Mouse (Mus musculus) T-helper 17 cell (primary cell): Measurements from ENCODE around the gene C2cd2.

Source experiments
- in situ Hi-C, 2 experiments: fragments of 300-600 bp; cut with MboI, MseI; formaldehyde crosslinking; loops; 1 replicate in 1 of 2; 2 replicates in 1 of 2; pipeline ENCODE4 v1.15.1; 2025; ENCODE audit warnings: high pct_unique_total_duplicates in 2 of 2

Gene C2cd2

DNA sequence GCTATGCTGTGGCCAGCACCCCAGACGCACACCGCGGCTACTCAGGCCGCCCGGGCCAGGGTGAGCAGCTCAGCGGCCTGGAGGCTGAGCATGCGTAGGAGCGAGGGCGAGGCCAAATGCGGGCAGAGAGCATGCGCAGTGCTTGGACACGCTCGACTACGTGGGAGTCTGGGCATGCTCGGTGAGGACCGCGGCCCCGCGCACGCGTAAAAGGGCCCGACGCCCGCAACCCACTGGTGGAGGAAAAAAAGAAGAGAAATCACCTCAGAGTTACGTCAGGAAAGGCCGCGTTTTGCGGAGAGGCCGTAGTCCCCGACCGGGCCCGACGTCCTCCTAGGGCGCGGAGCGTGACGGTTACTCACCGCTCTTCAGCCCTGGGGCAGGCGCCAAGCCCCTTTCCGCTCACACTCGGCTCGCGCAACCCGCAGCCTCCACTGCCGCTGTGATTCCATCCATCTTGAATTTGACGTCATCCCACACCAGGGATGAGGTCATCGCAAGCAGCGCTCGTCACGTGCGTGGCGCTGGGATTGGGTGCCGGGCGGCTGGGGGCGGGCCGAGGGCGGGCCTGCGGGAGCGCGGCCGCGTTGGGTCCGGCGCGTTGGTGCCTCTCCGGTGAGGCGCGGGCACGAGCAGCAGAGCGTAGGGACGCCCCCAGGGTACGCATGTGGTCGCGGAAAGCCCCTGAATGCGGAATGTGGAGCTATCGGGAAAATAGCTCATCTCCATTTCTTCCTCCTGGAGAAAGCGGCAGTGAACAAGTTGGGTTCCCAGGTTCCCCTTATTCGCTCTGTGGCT, at the start of gene C2cd2, which contains the start of gene Zbtb21:
Gene C2cd2, minus strand, starts transcription at position 448 of the 798 bp plus-strand sequence.
Gene Zbtb21, minus strand, starts transcription at position 472 of the 798 bp plus-strand sequence.
- in situ Hi-C loops, result no loop called here

DNA sequence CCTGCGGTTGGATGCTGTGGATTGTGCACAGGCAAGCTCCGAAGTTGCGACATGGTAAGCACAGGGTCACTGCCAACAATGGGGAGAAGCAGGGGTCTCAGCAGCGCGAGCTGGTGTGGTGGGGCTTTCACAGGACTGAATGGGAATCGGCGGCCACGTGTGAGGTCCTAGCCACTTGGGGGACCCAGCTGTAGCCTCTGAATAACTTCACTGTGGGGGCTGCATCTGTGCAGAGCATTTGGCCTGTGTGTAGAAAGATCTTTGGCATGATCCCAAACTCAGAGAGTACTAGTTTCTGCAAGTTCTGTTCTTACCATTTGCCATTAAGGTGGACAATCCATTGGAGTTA, 35.0 kb upstream of the C2cd2 start:
- in situ Hi-C loops, result loop anchor here in 1 of 2 experiments (5.0 kb wide), 2 partner anchors 40 to 85 kb away; partner anchors contain the start of gene A630089N07Rik

DNA sequence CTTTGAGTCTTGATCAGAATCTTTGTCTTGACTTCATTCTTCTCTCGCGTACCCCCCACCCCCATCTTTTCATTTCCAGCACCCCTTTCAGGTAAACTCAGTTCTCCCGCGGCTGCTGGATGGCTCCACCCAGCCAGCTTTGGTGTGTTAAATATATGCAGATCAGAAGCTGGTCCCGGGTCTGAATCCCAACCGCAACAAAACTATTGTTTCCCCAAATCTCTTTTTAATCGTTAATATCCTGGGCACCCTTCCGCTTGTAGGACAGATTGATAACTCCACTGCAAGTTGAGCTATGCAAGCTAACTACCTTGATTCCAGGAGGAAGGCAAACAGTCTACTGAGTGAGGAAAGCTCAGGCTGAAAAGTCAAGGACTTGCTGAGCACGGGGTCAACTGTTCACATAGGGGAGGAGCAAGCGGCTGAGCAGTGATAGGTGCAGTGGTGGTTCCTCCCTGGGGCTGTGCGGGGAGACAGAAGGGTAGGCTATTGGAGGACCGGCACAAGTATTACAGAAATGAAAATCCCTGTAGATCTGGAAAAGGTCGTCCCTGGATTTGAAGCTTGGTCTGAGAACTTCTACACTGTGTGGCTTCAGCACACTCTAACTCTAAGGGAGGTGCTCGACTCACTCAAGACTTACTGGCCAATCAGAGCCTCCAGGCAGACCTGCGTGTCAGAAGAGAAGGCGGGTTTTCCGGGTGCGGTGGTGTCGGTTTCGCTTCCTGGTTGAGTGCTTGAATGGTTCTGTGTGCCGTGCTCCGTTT, 34.4 kb upstream of the C2cd2 start, which contains the start of gene B230307C23Rik:
Gene B230307C23Rik, plus strand, starts transcription at position 700 of the 767 bp plus-strand sequence.
- in situ Hi-C loops, result loop anchor here in 1 of 2 experiments (5.0 kb wide), 2 partner anchors 39 to 86 kb away; partner anchors contain the start of gene A630089N07Rik

DNA sequence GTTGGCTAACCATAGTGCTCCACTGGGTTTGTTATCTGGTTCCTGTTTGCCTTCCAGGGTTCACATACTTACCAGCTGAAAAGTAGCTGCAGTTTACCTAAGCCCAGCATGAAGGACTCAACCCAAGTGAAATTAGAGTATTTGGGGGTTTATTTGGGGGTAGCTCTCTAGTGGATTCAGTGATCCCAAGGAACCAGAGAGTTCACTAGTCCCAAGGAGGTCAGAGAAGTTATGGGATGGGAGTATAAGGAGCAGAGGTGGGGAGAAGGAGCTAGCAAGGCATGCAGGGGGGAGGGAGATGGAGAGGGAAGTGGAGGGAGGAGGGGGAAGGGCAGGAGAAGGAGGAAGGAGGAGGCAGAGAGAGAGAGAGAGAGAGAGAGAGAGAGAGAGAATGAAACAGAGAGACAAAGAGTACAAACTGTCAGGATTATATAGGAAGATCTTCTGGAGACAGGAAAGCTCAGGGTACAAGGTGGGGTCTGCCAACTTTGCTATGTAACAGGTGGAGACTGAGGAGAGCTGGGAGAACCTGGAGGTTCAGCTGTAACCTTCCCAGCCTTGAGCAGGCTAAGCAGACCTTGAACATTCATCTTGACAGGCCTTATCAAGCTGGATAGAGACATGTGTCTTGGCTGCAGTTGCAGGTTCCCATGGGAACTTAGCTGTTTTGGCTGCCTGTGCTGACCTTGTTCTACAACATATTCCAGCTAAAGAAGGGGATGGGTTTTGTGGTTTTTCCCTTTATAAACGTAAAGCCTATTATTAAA, 33.6 kb upstream of the C2cd2 start:
- in situ Hi-C loops, result loop anchor here in 1 of 2 experiments (5.0 kb wide), 2 partner anchors 39 to 86 kb away; partner anchors contain the start of gene A630089N07Rik

DNA sequence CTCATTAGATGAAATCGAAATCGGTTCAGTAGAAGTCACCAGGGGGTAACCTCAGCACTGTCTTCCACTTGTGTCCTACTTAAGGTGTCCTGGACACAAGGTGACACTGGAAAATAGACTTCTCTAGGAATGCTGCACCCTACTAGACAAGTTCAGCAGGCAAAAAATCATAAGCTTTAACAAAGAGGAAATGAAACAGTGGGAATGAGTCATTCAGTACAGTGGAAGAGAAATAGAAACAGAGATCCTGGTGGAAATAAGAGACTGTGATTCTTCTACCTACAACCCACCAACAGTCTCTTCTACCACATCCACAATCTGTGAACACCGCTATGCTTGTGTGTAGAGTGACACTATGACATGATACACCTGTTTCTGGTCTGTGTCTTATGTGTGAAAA, 30.1 kb upstream of the C2cd2 start:
- in situ Hi-C loops, result loop anchor here in 1 of 2 experiments (5.0 kb wide), 1 partner anchor 680 kb away; no protein-coding TSS in a partner anchor

DNA sequence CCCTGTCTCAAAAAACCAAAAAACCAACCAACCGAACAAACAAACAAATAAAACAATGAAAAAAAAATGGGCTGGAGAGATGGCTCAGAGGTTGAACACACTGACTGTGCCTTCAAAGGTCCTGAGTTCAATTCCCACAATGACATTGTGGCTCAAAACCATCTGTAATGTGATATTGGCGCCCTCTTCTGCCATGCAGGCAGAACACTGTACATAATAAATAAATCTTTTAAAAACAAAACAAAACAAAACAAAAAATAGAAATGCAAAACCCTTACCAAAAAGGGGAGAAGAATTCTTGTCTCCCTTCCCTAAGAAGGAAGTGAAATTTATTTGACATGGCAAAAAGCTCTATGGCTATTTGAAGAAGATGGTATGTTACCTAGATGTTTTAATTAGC, 29.1 kb upstream of the C2cd2 start:
- in situ Hi-C loops, result loop anchor here in 1 of 2 experiments (5.0 kb wide), 1 partner anchor 679 kb away; no protein-coding TSS in a partner anchor

DNA sequence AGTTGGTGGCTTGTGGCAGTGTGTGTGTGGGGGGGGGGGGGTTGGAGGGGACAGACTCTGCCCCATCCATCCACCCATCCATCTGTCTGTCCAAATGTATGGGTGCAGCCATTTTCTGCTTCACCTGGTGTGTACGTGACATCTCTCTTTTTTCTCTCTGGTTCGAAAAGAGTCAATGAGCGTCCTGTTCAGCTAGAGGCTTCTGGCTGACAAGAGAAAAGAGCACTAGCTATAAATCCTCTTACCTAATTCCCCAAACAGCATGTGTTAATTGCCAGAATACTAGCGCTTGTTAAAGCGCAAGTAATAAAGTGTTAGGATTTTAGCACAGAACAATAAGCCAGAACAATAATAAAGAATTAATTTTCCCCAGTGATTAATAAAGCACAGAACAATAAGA, 22.2 kb upstream of the C2cd2 start:
- in situ Hi-C loops, result no loop called here

DNA sequence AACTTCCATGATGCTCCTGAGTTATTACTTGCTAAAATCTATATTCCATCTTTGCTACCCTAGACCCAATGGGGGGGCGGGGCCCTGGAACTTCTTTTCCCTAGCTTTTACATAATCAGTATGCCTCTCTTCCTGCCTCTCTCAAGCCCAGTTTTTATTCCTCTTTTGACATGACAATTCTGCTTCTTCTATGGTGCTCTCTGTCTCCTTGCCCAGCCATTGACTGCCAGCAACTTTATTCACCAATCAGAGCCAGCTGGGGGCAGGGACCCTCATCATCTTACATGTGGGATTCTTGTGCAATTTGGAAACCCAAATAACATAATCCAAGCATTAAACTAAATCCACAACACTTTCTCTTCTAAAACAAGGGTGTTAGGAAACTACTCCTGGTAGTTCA, 19.0 kb upstream of the C2cd2 start:
- in situ Hi-C loops, result no loop called here

DNA sequence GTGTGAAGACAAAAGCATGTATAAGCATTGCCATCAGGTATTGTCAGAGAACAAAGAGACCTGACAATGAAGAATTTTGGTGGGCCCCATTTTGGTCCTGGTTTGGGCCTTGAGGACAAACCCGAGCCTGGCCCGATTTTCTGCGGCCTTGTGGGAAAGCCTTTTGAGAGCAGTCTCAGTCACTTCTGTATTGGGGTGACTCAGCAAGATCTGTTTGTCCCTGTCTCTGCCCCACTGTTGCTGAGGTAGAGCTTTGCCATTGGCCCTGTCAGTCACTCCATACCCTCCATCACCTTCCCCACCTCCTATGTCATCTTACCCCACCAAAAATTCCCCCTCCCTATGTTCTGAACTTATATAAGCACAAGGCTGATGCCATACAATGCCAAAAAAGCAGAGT, 15.3 kb upstream of the C2cd2 start:
- in situ Hi-C loops, result no loop called here

DNA sequence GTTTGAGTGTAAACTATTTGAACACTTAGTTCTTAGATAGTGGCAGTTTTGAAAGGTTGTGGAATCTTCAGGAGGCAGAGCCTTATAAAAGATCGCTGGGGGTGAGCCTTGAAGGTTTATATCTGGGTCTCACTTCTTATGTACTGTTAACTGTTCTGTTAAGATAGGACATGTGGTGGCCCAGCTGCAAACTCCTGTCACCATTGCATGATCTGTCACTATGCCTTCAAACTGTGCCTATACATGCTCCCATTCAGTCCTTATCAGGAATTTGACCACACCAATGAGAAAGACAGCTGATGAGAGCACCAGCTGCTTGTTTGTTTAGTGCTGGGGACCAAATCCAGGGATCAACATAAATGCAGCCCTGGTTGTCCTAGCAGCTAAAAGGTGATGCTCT, 14.9 kb upstream of the C2cd2 start:
- in situ Hi-C loops, result no loop called here

DNA sequence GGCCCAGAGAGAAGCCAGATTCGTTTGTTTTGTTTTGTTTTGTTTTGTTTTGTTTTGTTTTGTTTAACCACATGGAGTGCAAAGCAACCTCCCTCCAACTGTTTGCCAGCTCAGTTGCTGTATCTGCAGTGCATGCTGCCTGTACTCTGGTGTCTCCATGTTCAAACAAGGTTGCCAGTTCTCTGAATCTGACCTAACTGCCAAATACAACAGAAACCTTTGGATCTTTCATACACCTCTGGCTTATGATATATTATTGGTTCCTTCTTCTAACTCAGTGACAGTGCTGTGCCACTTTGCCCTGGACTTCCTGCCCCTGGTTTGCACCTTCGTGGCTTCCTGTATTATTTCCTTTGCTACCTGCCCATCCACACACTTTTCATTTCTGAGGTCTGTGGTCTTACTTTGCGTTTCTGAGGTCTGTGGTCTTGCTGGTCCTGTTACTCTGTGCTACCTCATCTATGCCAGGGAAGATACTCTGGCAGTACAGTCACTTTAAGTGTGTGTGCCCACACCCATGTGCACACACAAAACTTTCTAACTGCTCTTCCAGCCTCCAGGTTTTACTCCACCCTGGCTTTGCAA, 1.6 kb upstream of the C2cd2 start:
- in situ Hi-C loops, result no loop called here

DNA sequence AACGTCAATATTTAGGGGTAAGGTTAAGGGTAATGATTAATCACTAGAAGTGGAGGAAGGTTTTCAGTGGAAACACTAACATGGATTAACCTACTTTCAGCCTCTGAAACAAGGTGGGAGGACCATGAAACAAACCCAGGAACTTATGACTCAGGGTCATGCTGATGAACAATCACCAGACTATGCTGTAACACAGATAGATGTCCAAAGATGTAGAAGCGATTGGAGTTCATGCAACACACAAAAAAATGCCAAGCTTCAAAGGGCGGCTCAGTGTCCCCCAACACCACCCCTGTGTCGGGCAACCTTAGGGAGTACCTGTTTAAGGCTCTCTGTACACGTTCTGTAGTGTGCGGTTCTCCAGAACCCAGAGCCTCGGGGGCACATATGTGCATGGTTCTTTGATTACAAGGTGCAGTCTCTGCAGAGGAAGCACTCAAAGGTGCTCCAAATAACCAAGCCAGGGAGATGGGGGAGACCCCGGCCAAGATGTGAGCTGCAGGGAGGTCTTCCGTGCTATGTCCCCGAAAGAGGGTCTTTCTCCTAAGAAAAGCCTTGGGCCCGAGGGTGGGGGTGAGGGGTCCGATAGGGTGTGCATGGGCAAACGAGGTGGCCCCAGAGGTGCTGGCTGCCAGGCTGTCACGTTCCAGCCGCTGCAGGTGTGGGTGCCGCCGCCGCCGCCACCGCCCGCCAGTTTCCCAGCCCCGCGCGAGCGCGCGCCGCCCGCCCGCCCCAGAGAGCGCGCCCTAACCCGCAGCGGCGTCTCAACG, 832 bp downstream of the C2cd2 start:
- in situ Hi-C loops, result no loop called here

DNA sequence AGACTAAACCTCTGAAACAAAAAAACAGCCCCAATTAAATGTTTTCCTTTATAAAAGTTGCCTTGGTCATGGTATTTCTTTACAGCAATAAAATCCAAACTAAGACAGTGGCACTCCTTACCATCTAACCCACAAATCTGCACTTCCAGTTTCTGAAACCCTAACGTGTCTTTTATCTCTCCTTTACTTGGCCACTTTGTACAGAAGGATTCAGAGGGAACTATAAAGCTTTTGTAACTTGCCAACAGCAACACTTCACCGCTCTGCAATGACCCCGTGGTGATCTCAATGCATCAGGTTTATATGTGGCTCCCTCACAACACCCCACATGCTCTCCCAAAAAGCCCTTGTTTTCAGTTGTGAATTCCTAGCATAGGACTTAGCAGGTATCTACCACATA, 2.0 kb downstream of the C2cd2 start:
- in situ Hi-C loops, result no loop called here

DNA sequence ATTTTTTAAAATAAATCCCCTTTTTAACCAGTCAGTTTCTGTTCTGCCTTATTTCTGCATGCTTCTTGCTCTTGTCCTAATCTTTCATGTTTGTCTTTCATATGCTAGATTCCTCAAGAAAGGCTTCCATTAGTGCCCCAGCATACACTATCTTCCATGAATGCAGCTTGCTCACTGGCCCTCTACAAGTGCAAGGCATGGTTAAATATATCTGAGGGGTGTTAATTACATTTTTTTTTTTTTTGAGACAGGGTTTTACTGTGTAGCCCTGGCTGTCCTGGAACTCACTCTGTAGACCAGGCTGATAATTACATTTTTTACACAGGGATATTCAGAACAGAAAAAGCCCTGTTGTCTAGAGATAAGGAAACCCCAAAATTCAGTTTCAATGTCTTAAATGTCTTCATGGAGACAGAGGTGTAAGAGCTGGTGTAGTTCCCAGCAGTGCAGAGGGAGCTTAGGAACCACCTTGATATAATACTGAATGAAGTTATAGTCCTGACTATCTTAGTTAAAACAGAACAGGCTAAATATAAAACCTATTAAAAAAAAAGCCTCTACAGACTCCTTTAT, 3.9 kb downstream of the C2cd2 start:
- in situ Hi-C loops, result loop anchor here in 1 of 2 experiments (5.0 kb wide), 1 partner anchor 39 kb away; the partner anchor contains the start of gene B230307C23Rik

DNA sequence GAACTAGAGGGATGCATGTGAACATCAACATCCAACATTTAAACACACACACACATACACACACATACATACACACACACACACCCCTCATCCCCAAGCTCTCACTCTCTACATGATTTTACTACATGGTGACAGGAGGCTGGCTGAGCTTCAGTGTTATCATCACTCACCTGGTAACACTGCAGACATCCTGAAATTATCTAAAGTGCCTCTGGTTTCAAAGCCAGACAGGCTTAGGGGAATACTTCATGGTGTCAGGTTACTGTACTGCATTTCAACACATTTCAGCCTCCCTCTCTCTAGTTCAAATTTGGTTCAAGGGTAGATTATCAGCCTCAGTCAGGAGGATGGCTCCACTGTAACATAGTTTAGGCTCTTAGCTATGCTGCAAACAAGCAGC, 4.8 kb downstream of the C2cd2 start:
- in situ Hi-C loops, result loop anchor here in 1 of 2 experiments (5.0 kb wide), 1 partner anchor 40 kb away; the partner anchor contains the start of gene B230307C23Rik

DNA sequence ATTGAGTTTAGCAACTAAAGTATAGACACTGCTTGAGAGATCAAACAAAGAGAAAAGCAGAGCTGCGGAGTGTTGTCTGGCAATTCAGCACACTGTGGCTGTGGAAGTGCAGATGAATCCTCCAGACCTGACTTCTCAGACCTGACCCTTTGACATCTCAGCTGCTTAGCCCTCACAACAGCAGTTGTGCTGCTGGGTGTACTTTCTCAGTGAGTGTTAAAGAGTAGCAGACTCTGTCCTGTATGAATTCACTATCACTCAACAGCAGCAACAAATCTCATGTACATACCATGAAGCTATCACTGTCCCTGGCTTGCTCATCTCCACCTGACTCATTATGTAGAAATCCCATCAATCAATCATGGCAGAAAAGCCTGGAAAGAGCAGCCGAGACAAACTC, 6.4 kb downstream of the C2cd2 start:
- in situ Hi-C loops, result loop anchor here in 1 of 2 experiments (5.0 kb wide), 1 partner anchor 41 kb away; the partner anchor contains the start of gene B230307C23Rik

DNA sequence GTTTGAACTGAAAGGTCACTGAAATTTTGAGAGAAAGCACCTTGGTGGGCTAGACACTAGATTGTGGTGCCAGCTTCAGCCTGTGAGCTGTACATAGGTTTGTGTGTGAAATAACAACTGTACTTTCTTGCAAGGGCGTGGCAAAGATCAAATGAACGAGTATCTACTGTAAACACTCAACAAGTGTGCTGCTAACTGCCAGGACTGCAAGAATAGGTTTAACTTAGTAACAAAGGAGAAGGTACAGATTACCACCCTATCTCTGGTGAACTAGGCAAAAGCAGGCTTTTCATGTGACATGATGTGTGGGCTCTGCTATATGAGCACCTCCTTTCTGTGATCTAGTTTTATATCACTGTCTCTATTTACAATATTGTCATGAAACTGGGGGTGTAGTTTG, 9.1 kb downstream of the C2cd2 start:
- in situ Hi-C loops, result no loop called here

DNA sequence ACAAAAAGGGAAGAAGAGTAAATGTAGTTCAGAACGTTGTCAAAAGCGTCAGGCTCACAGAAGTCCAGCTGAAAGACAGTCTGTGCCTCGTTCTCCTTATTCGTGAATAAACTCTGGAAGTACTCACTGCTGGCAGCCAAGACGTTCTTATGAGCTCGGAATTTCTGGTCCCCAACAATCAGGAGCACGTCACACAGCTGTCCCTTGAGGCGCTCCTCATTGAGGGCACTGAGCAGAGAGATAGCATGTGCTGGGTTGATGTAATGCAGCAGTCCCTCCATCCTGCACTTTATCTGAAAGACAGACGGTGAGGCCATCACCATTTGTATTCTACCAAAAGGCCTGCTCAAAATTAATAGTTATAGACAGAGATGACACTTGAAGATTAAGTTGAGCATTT, 9.6 kb downstream of the C2cd2 start:
- in situ Hi-C loops, result no loop called here

DNA sequence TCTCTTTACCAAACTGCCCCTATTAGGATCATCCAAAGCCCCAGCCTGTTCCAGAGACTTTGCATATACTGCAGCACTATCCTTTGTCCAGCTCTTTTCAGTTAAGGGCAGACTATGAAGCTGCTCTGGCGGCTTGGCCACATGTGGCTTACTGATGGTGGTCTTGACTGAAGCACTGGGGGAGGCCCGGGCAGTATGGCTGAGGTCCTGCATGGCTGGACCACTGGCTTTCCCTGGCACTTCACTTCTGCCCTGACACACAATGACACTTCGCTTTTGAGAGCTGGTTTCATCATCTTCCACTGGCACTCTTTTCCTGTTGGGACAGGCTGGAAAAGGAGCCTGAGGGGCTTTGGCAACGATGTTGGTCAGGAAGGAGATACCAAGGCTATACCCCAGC, 10.0 kb downstream of the C2cd2 start:
- in situ Hi-C loops, result no loop called here

DNA sequence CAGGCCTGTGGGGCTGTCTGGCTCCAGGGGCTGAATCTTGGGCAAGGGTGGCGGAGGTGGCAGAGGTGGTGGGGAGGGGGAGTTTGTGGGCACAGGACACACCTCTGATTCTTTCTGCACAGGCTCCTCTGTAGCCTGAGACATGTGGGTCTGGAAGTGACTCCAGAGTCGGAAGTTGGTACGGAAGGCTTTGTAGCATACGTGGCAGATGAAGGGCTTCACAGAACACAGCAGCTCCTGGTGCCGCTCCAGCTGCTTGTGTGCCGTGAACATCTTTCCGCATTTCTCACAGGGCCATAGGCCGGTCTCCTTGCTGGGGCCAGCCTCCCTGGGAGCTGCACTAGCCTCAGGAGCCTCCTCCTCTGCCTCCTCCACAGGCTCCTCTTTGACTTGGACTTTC, 12.3 kb downstream of the C2cd2 start:
- in situ Hi-C loops, result no loop called here
